In genomic region chr6:4972808-4973207, GRCm38 (mm10) we compare ENCODE assay signal across 8 mouse cellular contexts.
A peak's percentile ranks its signal among the peaks of the same experiment; 100 is the strongest.
DNase-seq lines count a peak whose midpoint lies in the region; ATAC-seq and TF ChIP-seq lines count a peak whose summit lies in the region.

No protein-coding gene starts in this region.

- WGBS in limb, embryonic 13.5 days = 13% methylated on average over 6 of the region's 6 CpGs

- no peaks in the 10 kb centered on the region for H3K36me3 ChIP-seq in CH12.LX (replicated peaks in 1 of 2; ENCODE audit: control insufficient read depth in 1 of 2, insufficient read depth in 1 of 2, low read length in 1 of 2)
- H3K36me3 ChIP-seq in limb, embryonic 13.5 days = no peaks in the 10 kb centered on the region

- no peak for TF ChIP-seq CTCF in CH12.LX (conservative IDR thresholded peaks at IDR 0.05 in 1 of 2, IDR thresholded peaks at IDR 0.05 in 1 of 2; ENCODE audit: low read depth in 2 of 2, low read length in 2 of 2)

- no peak for TF ChIP-seq EP300 in CH12.LX (IDR thresholded peaks at IDR 0.05; ENCODE audit: low read length)

- no peaks in the 10 kb centered on the region for H3K27me3 ChIP-seq in CH12.LX (replicated peaks)
- no peaks in the 10 kb centered on the region for H3K27me3 ChIP-seq in limb, embryonic 13.5 days

- H3K4me1 ChIP-seq in CH12.LX (ENCODE audit: control insufficient read depth in 1 of 2, insufficient read depth in 2 of 2) = peaks cover 0 to 10% of the 10 kb centered on the region in 2 experiments; a peak in 2 of 4 replicates
- peaks cover 14% of the 10 kb centered on the region for H3K4me1 ChIP-seq in limb, embryonic 13.5 days

- dilution Hi-C loops in CH12.LX (cut with MboI; ENCODE audit: extremely low pct_ligation_motif_present, extremely low pct_unique_long_range_greater_than_20kb, low sequenced_read_pairs) = no loop called here

- intact Hi-C loops in heart, postnatal 36 days (cut with DNase I) = no loop called here

- DNase-seq in heart, adult 11 months = peak; percentile 67
- no peak for DNase-seq in heart, postnatal 36 days
- peak; percentile 3 for DNase-seq in CH12.LX (ENCODE audit: extremely low read depth)
- DNase-seq in fat pad, adult 2 months (ENCODE audit: extremely low read depth, low read depth, low spot score) = peak; percentile 59
- DNase-seq in thymus, postnatal 14 days = no peak
- DNase-seq in layer of hippocampus, postnatal 25 days (ENCODE audit: extremely low spot score in 1 of 2, low spot score in 1 of 2) = no peak
- DNase-seq in thymus, postnatal 25 days = no peak

- no peak for TF ChIP-seq RAD21 in CH12.LX (IDR thresholded peaks at IDR 0.05; ENCODE audit: low read depth, low read length)

- H3K4me2 ChIP-seq in CH12.LX (ENCODE audit: insufficient read depth, low read depth, poor library complexity, severe bottlenecking) = no peak overlapping the region
- H3K4me2 ChIP-seq in limb, embryonic 13.5 days (replicated peaks) = no peak overlapping the region

- no peak for TF ChIP-seq POLR2A in CH12.LX (IDR thresholded peaks at IDR 0.05; ENCODE audit: low read depth, low read length)

- no peak overlapping the region for H3K4me3 ChIP-seq in CH12.LX (replicated peaks in 1 of 3; ENCODE audit: low read depth in 2 of 3, low read length in 2 of 3, poor library complexity in 1 of 3)
- H3K4me3 ChIP-seq in limb, embryonic 13.5 days = no peak overlapping the region

- ATAC-seq in limb, embryonic 13.5 days (ENCODE audit: low FRiP score, low read depth) = peak; percentile 76; the same call in 1 of the 2 replicates

- H3K27ac ChIP-seq in CH12.LX (ENCODE audit: insufficient read depth, low read depth) = no peak overlapping the region
- H3K27ac ChIP-seq in limb, embryonic 13.5 days = no peak overlapping the region

- no peaks in the 10 kb centered on the region for H3K9me3 ChIP-seq in CH12.LX (replicated peaks; ENCODE audit: low read length)
- H3K9me3 ChIP-seq in limb, embryonic 13.5 days = no peaks in the 10 kb centered on the region

- no peaks in the 10 kb centered on the region for H3K79me2 ChIP-seq in CH12.LX (replicated peaks; ENCODE audit: control insufficient read depth, extremely low read depth, insufficient read depth, poor library complexity, severe bottlenecking)

- no peak overlapping the region for H3K9ac ChIP-seq in CH12.LX (ENCODE audit: insufficient read depth, low read depth)
- H3K9ac ChIP-seq in limb, embryonic 13.5 days = no peak overlapping the region

- in situ Hi-C loops in CH12.LX (cut with MboI; ENCODE audit: low pct_ligation_motif_present, low pct_unique_long_range_greater_than_20kb, low sequenced_read_pairs) = no loop called here

TF ChIP-seq in CH12.LX, 34 proteins besides CTCF, POLR2A, EP300 and RAD21:
- TF ChIP-seq SMC3 (IDR thresholded peaks at IDR 0.05; ENCODE audit: low read depth, low read length) = no peak
- no peak for TF ChIP-seq ZNF384 (IDR thresholded peaks at IDR 0.05; ENCODE audit: low read depth, low read length)
- TF ChIP-seq KAT2A (IDR thresholded peaks at IDR 0.05; ENCODE audit: insufficient replicate concordance, low read length) = no peak
- no peak for TF ChIP-seq USF2 (conservative IDR thresholded peaks at IDR 0.05; ENCODE audit: low read depth, low read length)
- no peak for TF ChIP-seq CHD2 (IDR thresholded peaks at IDR 0.05; ENCODE audit: low read length)
- TF ChIP-seq ETS1 (conservative IDR thresholded peaks at IDR 0.05; ENCODE audit: low read depth, low read length) = no peak
- no peak for TF ChIP-seq MXI1 (IDR thresholded peaks at IDR 0.05; ENCODE audit: low read depth, low read length)
- no peak for TF ChIP-seq MAFK (IDR thresholded peaks at IDR 0.05; ENCODE audit: insufficient replicate concordance, low read length)
- no peak for TF ChIP-seq TBP (conservative IDR thresholded peaks at IDR 0.05; ENCODE audit: low read depth, low read length)
- TF ChIP-seq USF1 (IDR thresholded peaks at IDR 0.05; ENCODE audit: low read depth, low read length) = no peak
- no peak for TF ChIP-seq MAX (IDR thresholded peaks at IDR 0.05; ENCODE audit: low read length)
- TF ChIP-seq TCF12 (IDR thresholded peaks at IDR 0.05; ENCODE audit: low read depth, low read length) = no peak
- no peak for TF ChIP-seq GABPA (IDR thresholded peaks at IDR 0.05; ENCODE audit: insufficient replicate concordance, low read depth, low read length)
- no peak for TF ChIP-seq MAZ (IDR thresholded peaks at IDR 0.05; ENCODE audit: low read depth, low read length)
- no peak for TF ChIP-seq ELF1 (IDR thresholded peaks at IDR 0.05; ENCODE audit: low read depth, low read length)
- no peak for TF ChIP-seq CHD1 (IDR thresholded peaks at IDR 0.05; ENCODE audit: low read depth, low read length)
- TF ChIP-seq E2F4 (IDR thresholded peaks at IDR 0.05; ENCODE audit: insufficient replicate concordance, low read depth, low read length) = no peak
- no peak for TF ChIP-seq JUND (conservative IDR thresholded peaks at IDR 0.05; ENCODE audit: low read depth, low read length)
- TF ChIP-seq MEF2A (IDR thresholded peaks at IDR 0.05; ENCODE audit: borderline replicate concordance, low read depth, low read length) = no peak
- no peak for TF ChIP-seq BHLHE40 (IDR thresholded peaks at IDR 0.05; ENCODE audit: low read depth, low read length)

Comparison
In these comparisons a context has a peak if more than half of its experiments do, and no peak if none do; other contexts are left out.
1. DNase-seq: peak in heart, adult 11 months (single experiment), CH12.LX (single experiment) and fat pad, adult 2 months (single experiment); none in heart, postnatal 36 days (0 of 2), thymus, postnatal 14 days (single experiment), layer of hippocampus, postnatal 25 days (0 of 2) and thymus, postnatal 25 days (single experiment).